Mouse (Mus musculus): ENCODE data around the gene 1700022I11Rik.

Gene 1700022I11Rik

GRCm38 (mm10) chr4:43000141-43000986, 31.0 kb downstream of the 1700022I11Rik start, which contains the start of gene Vcp:
TSS of gene Vcp (minus strand) at chr4:43000507.
- DNase-seq (ENCODE audit: low read depth in 2 of 2, low spot score in 2 of 2) = peak; percentile 97 to 98

- DNase-seq (ENCODE audit: low read depth in 2 of 2, low spot score in 2 of 2) = no peak
Measured at GRCm38 (mm10) chr4:43001272-43001671, 31.9 kb downstream of the 1700022I11Rik start.

- DNase-seq (ENCODE audit: low read depth in 2 of 2, low spot score in 2 of 2) = no peak
Measured at GRCm38 (mm10) chr4:43002756-43003439, 33.5 kb downstream of the 1700022I11Rik start.

- DNase-seq (ENCODE audit: low read depth in 2 of 2, low spot score in 2 of 2) = no peak
Measured at GRCm38 (mm10) chr4:43004951-43005350, 35.5 kb downstream of the 1700022I11Rik start.

GRCm38 (mm10) chr4:43005765-43006164, 36.4 kb downstream of the 1700022I11Rik start:
- peak; percentile 24 to 59 for DNase-seq (ENCODE audit: low read depth in 2 of 2, low spot score in 2 of 2)

- DNase-seq (ENCODE audit: low read depth in 2 of 2, low spot score in 2 of 2) = peak; percentile 39 to 57
Measured at GRCm38 (mm10) chr4:43010161-43011038, 41.0 kb downstream of the 1700022I11Rik start, which contains the start of gene Fancg. TSS of gene Fancg (minus strand) at chr4:43010506.

GRCm38 (mm10) chr4:43012091-43012490, 42.7 kb downstream of the 1700022I11Rik start:
- DNase-seq (ENCODE audit: low read depth in 2 of 2, low spot score in 2 of 2) = no peak

GRCm38 (mm10) chr4:43018156-43018555, 48.8 kb downstream of the 1700022I11Rik start:
- DNase-seq (ENCODE audit: low read depth in 2 of 2, low spot score in 2 of 2) = no peak

GRCm38 (mm10) chr4:43019176-43019575, 49.8 kb downstream of the 1700022I11Rik start:
- no peak for DNase-seq (ENCODE audit: low read depth in 2 of 2, low spot score in 2 of 2)

GRCm38 (mm10) chr4:43019641-43020465, 50.4 kb downstream of the 1700022I11Rik start:
- DNase-seq (ENCODE audit: low read depth in 2 of 2, low spot score in 2 of 2) = no peak

- DNase-seq (ENCODE audit: low read depth in 2 of 2, low spot score in 2 of 2) = no peak
Measured at GRCm38 (mm10) chr4:43020876-43021275, 51.5 kb downstream of the 1700022I11Rik start.

GRCm38 (mm10) chr4:43021341-43021740, 51.9 kb downstream of the 1700022I11Rik start:
- no peak for DNase-seq (ENCODE audit: low read depth in 2 of 2, low spot score in 2 of 2)

GRCm38 (mm10) chr4:43024673-43025072, 55.3 kb downstream of the 1700022I11Rik start:
- DNase-seq (ENCODE audit: low read depth in 2 of 2, low spot score in 2 of 2) = no peak

- peak; percentile 87 to 92 for DNase-seq (ENCODE audit: low read depth in 2 of 2, low spot score in 2 of 2)
Measured at GRCm38 (mm10) chr4:43025084-43025960, 55.9 kb downstream of the 1700022I11Rik start, which contains the start of gene Pigo. TSS of gene Pigo (minus strand) at chr4:43025819.

- no peak for DNase-seq (ENCODE audit: low read depth in 2 of 2, low spot score in 2 of 2)
Measured at GRCm38 (mm10) chr4:43029121-43029520, 59.7 kb downstream of the 1700022I11Rik start.

GRCm38 (mm10) chr4:43029749-43030148, 60.3 kb downstream of the 1700022I11Rik start:
- no peak for DNase-seq (ENCODE audit: low read depth in 2 of 2, low spot score in 2 of 2)

- no peak for DNase-seq (ENCODE audit: low read depth in 2 of 2, low spot score in 2 of 2)
Measured at GRCm38 (mm10) chr4:43030352-43030751, 60.9 kb downstream of the 1700022I11Rik start.

GRCm38 (mm10) chr4:43030780-43031230, 61.4 kb downstream of the 1700022I11Rik start:
- peak in 1 of 2 experiments; percentile 7 for DNase-seq (ENCODE audit: low read depth in 2 of 2, low spot score in 2 of 2)
